Mouse (Mus musculus): ENCODE measurements around the gene Kif5a. TPM values are rescaled to one million over a fixed set of nuclear protein-coding genes. Genes with fewer than 3 reads are reported as not detected.

Kif5a gene
- polyA plus RNA-seq, 1 experiment from 2014 or later: 0.70 TPM

Other genes starting within 250 kb of the Kif5a start
- 89.3 and 93.4 TPM in 2 replicates for gene Tsfm, start 232.5 kb downstream of the Kif5a start, polyA plus RNA-seq (2015; fragmentation: Nextera tagmentation; extraction: Ambion mirVana)
- 28.3 and 30.6 TPM in 2 replicates for gene Mettl1, start 221.9 kb downstream of the Kif5a start, polyA plus RNA-seq (2015; fragmentation: Nextera tagmentation; extraction: Ambion mirVana)
- gene Eef1akmt3, start 221.8 kb downstream of the Kif5a start, polyA plus RNA-seq (2015; fragmentation: Nextera tagmentation; extraction: Ambion mirVana): 0.16 and 0.37 TPM in 2 replicates
- 0.08 and 0.14 TPM in 2 replicates for gene Cyp27b1, start 215.1 kb downstream of the Kif5a start, polyA plus RNA-seq (2015; fragmentation: Nextera tagmentation; extraction: Ambion mirVana)
- gene March9, start 203.2 kb downstream of the Kif5a start, polyA plus RNA-seq (2015; fragmentation: Nextera tagmentation; extraction: Ambion mirVana): 0.12 and 0.32 TPM in 2 replicates
- 834 and 885 TPM in 2 replicates for gene Cdk4, start 199.8 kb downstream of the Kif5a start, polyA plus RNA-seq (2015; fragmentation: Nextera tagmentation; extraction: Ambion mirVana)
- gene Tspan31, start 193.1 kb downstream of the Kif5a start, polyA plus RNA-seq (2015; fragmentation: Nextera tagmentation; extraction: Ambion mirVana): 110 and 112 TPM in 2 replicates
- 0.32 and 0.42 TPM in 2 replicates for gene Agap2, start 188.1 kb downstream of the Kif5a start, polyA plus RNA-seq (2015; fragmentation: Nextera tagmentation; extraction: Ambion mirVana)
- 55.9 and 57.5 TPM in 2 replicates for gene Os9, start 142.2 kb downstream of the Kif5a start, polyA plus RNA-seq (2015; fragmentation: Nextera tagmentation; extraction: Ambion mirVana)
- gene B4galnt1, start 98.1 kb downstream of the Kif5a start, polyA plus RNA-seq (2015; fragmentation: Nextera tagmentation; extraction: Ambion mirVana): 3.4 and 6.5 TPM in 2 replicates
- gene Slc26a10, start 82.7 kb downstream of the Kif5a start, polyA plus RNA-seq (2015; fragmentation: Nextera tagmentation; extraction: Ambion mirVana): 16.2 and 17.6 TPM in 2 replicates
- 26.0 and 27.0 TPM in 2 replicates for gene Arhgef25, start 73.3 kb downstream of the Kif5a start, polyA plus RNA-seq (2015; fragmentation: Nextera tagmentation; extraction: Ambion mirVana)
- 69.9 and 72.5 TPM in 2 replicates for gene Dtx3, start 67.6 kb downstream of the Kif5a start, polyA plus RNA-seq (2015; fragmentation: Nextera tagmentation; extraction: Ambion mirVana)
- 26.3 and 27.2 TPM in 2 replicates for gene Pip4k2c, start 51.8 kb downstream of the Kif5a start, polyA plus RNA-seq (2015; fragmentation: Nextera tagmentation; extraction: Ambion mirVana)
- gene Dctn2, start 3.0 kb upstream of the Kif5a start, polyA plus RNA-seq (2015; fragmentation: Nextera tagmentation; extraction: Ambion mirVana): 148 and 152 TPM in 2 replicates
- gene Mbd6, start 25.7 kb upstream of the Kif5a start, polyA plus RNA-seq (2015; fragmentation: Nextera tagmentation; extraction: Ambion mirVana): 11.4 and 11.7 TPM in 2 replicates
- 80.4 and 81.2 TPM in 2 replicates for gene Mars, start 48.4 kb upstream of the Kif5a start, polyA plus RNA-seq (2015; fragmentation: Nextera tagmentation; extraction: Ambion mirVana)
- gene Arhgap9, start 58.6 kb upstream of the Kif5a start, polyA plus RNA-seq (2015; fragmentation: Nextera tagmentation; extraction: Ambion mirVana): 7.5 and 15.9 TPM in 2 replicates
- 0.91 and 1.4 TPM in 2 replicates for gene Gli1, start 78.6 kb upstream of the Kif5a start, polyA plus RNA-seq (2015; fragmentation: Nextera tagmentation; extraction: Ambion mirVana)
- gene Inhbe, start 91.1 kb upstream of the Kif5a start, polyA plus RNA-seq (2015; fragmentation: Nextera tagmentation; extraction: Ambion mirVana): 0.04 TPM in 1 of 2 replicates, not detected in the other
- gene Inhbc, start 107.1 kb upstream of the Kif5a start, polyA plus RNA-seq (2015; fragmentation: Nextera tagmentation; extraction: Ambion mirVana): not detected in 2 replicates
- 22.6 and 29.9 TPM in 2 replicates for gene R3hdm2, start 117.0 kb upstream of the Kif5a start, polyA plus RNA-seq (2015; fragmentation: Nextera tagmentation; extraction: Ambion mirVana)
- gene Stac3, start 238.3 kb upstream of the Kif5a start, polyA plus RNA-seq (2015; fragmentation: Nextera tagmentation; extraction: Ambion mirVana): 0.46 and 0.84 TPM in 2 replicates